Mouse (Mus musculus) lung, adult 2 months (tissue): Measurements from ENCODE around the gene Rhbdd1.

Experiments used
- CTCF ChIP-seq: fragments of 200-500 bp; IDR thresholded peaks from 2 replicates; pipeline ENCODE4 v1.5.1; 2011; ENCODE audit warnings: mild to moderate bottlenecking, low read length, control low read depth; ENCODE audit not compliant: insufficient read depth
- POLR2A ChIP-seq: fragments of 200-500 bp; IDR thresholded peaks from 2 replicates; pipeline ENCODE4 v1.6.1; 2011; ENCODE audit warnings: low read depth, mild to moderate bottlenecking, control low read depth, low read length, borderline replicate concordance; ENCODE audit errors: extremely low read depth

- TF ChIP-seq CTCF (no peak), POLR2A (no peak)
Observed at GRCm38 (mm10) chr1:82381946-82382345, 65.7 kb downstream of the Rhbdd1 start.
